Comparison of ENCODE assay signal across 14 mouse cellular contexts in genomic region chr8:110525229-110525628, GRCm38 (mm10).
DNase-seq lines count a peak whose midpoint lies in the region; ATAC-seq and TF ChIP-seq lines count a peak whose summit lies in the region.
"Had no signal": no experiment of that assay in that cellular context is flagged by ENCODE, and none has a peak within 500 bp of the region (broad histone marks: within the 10 kb centered on the region; RNA-seq: fewer than 3 reads in every experiment).

No protein-coding gene starts in this region.

- H3K27me3 ChIP-seq in intestine, embryonic 16.5 days (replicated peaks; ENCODE audit: control insufficient read depth, insufficient read depth, low read length): no peaks in the 10 kb centered on the region
- H3K27me3 ChIP-seq in myocyte (ENCODE audit: control insufficient read depth, insufficient read depth, insufficient read length): peaks cover 5% of the 10 kb centered on the region
- no peaks in the 10 kb centered on the region for H3K27me3 ChIP-seq in neural tube, embryonic 15.5 days (replicated peaks)
- H3K27me3 ChIP-seq: forebrain, embryonic 15.5 days; lung, embryonic 15.5 days; midbrain, embryonic 12.5 days had no signal

- 0 out of 2 replicates have a peak, but pooled peaks cover 7% of the 10 kb centered on the region for H3K4me1 ChIP-seq in intestine, embryonic 16.5 days (ENCODE audit: control insufficient read depth, insufficient read depth, low read length)
- no peaks in the 10 kb centered on the region for H3K4me1 ChIP-seq in neural tube, embryonic 15.5 days
- H3K4me1 ChIP-seq: forebrain, embryonic 15.5 days; midbrain, embryonic 12.5 days had no signal

- peak; percentile 16 for DNase-seq in kidney, postnatal 10 days
- DNase-seq in kidney, adult 11 months: no peak
- peak; percentile 46 for DNase-seq in ZHBTc4 (ENCODE audit: low read depth, low spot score)
- DNase-seq in cerebellum, postnatal 36 days: no peak
- DNase-seq: adrenal gland, postnatal 25 days; cerebellum, postnatal 10 days; heart, postnatal 14 days had no signal

- H3K79me2 ChIP-seq in myocyte (ENCODE audit: control insufficient read depth, insufficient read depth): no peaks in the 10 kb centered on the region

- WGBS in intestine, embryonic 16.5 days: 35% methylated on average over 15 of the region's 15 CpGs
- WGBS in neural tube, embryonic 15.5 days: 73% methylated on average over 15 of the region's 15 CpGs

- H3ac ChIP-seq in myocyte (ENCODE audit: control insufficient read depth, insufficient read length): no peak overlapping the region

- H3K4me2 ChIP-seq in intestine, embryonic 16.5 days (ENCODE audit: low read depth, low read length): no peak overlapping the region
- no peak overlapping the region for H3K4me2 ChIP-seq in myocyte (ENCODE audit: low read depth)
- H3K4me2 ChIP-seq in neural tube, embryonic 15.5 days: no peak overlapping the region
- H3K4me2 ChIP-seq: forebrain, embryonic 15.5 days; lung, embryonic 15.5 days; midbrain, embryonic 12.5 days had no signal

- H3K9me3 ChIP-seq in intestine, embryonic 16.5 days (ENCODE audit: control insufficient read depth, low read length): no peaks in the 10 kb centered on the region
- no peaks in the 10 kb centered on the region for H3K9me3 ChIP-seq in neural tube, embryonic 15.5 days (replicated peaks)
- H3K9me3 ChIP-seq: forebrain, embryonic 15.5 days; lung, embryonic 15.5 days; midbrain, embryonic 12.5 days had no signal

- no peak overlapping the region for H3K27ac ChIP-seq in intestine, embryonic 16.5 days (ENCODE audit: low read length)
- H3K27ac ChIP-seq in neural tube, embryonic 15.5 days (replicated peaks): no peak overlapping the region
- H3K27ac ChIP-seq: forebrain, embryonic 15.5 days; hindbrain, postnatal 0 days; lung, embryonic 15.5 days; midbrain, embryonic 12.5 days had no signal

- H3K36me3 ChIP-seq in intestine, embryonic 16.5 days (ENCODE audit: control insufficient read depth, insufficient read depth, low read length): no peaks in the 10 kb centered on the region
- no peaks in the 10 kb centered on the region for H3K36me3 ChIP-seq in myocyte (ENCODE audit: control insufficient read depth, insufficient read depth)
- H3K36me3 ChIP-seq in neural tube, embryonic 15.5 days: no peaks in the 10 kb centered on the region
- H3K36me3 ChIP-seq: forebrain, embryonic 15.5 days; lung, embryonic 15.5 days; midbrain, embryonic 12.5 days had no signal

- peak; percentile 76 for ATAC-seq in intestine, embryonic 16.5 days
- no peak for ATAC-seq in neural tube, embryonic 15.5 days (ENCODE audit: low FRiP score)
- ATAC-seq: forebrain, embryonic 15.5 days; hindbrain, postnatal 0 days had no signal

- H3K4me3 ChIP-seq in intestine, embryonic 16.5 days (ENCODE audit: low read length): no peak overlapping the region
- no peak overlapping the region for H3K4me3 ChIP-seq in myocyte
- no peak overlapping the region for H3K4me3 ChIP-seq in neural tube, embryonic 15.5 days (replicated peaks)
- H3K4me3 ChIP-seq: forebrain, embryonic 15.5 days; lung, embryonic 15.5 days; midbrain, embryonic 12.5 days had no signal

- TF ChIP-seq POLR2A in myocyte (IDR thresholded peaks at IDR 0.05; ENCODE audit: insufficient read length, low read depth): no peak

- H3K9ac ChIP-seq in intestine, embryonic 16.5 days (ENCODE audit: low read depth, low read length): no peak overlapping the region
- H3K9ac ChIP-seq in neural tube, embryonic 15.5 days (replicated peaks): no peak overlapping the region
- H3K9ac ChIP-seq: forebrain, embryonic 15.5 days; lung, embryonic 15.5 days; midbrain, embryonic 12.5 days had no signal

TF ChIP-seq in myocyte, 11 proteins besides CTCF, POLR2A, EP300 and RAD21:
- TF ChIP-seq REST (IDR thresholded peaks at IDR 0.05; ENCODE audit: insufficient read depth, insufficient read length) (no peak), MYOD1 (IDR thresholded peaks at IDR 0.05; ENCODE audit: control insufficient read depth in 1 of 3, insufficient read length in 2 of 3, low read depth in 2 of 3) (peak in 1 of 3 experiments; percentile 81), TCF3 (IDR thresholded peaks at IDR 0.05; ENCODE audit: insufficient read length, low read depth) (peak; percentile 4), E2F4 (IDR thresholded peaks at IDR 0.05; ENCODE audit: insufficient read depth) (no peak), USF1 (IDR thresholded peaks at IDR 0.05; ENCODE audit: low read depth) (no peak), CEBPB (IDR thresholded peaks at IDR 0.05; ENCODE audit: insufficient read depth, poor library complexity, severe bottlenecking) (no peak), POLR2AphosphoS2 (IDR thresholded peaks at IDR 0.05; ENCODE audit: insufficient read length, low read depth) (no peak), MAX (IDR thresholded peaks at IDR 0.05; ENCODE audit: low read depth) (no peak), MYOG (IDR thresholded peaks at IDR 0.05; ENCODE audit: control insufficient read depth in 1 of 3, insufficient read depth in 1 of 3, insufficient read length in 2 of 3, low read depth in 2 of 3) (peak in 2 of 3 experiments; percentile 66 to 91), SRF (IDR thresholded peaks at IDR 0.05; ENCODE audit: control insufficient read depth, insufficient read length, low read depth) (no peak), TCF12 (IDR thresholded peaks at IDR 0.05; ENCODE audit: insufficient read depth, poor library complexity, severe bottlenecking) (peak; percentile 12)
TF ChIP-seq in myocyte: peak in this region for 4.

Comparison
In these comparisons a context has a peak if more than half of its experiments do, and no peak if none do; other contexts are left out.
1. DNase-seq: peak in kidney, postnatal 10 days (single experiment) and ZHBTc4 (single experiment); none in kidney, adult 11 months (single experiment) and cerebellum, postnatal 36 days (0 of 2).